Mouse (Mus musculus): Measurements from ENCODE around the gene Zfp1. TPM values are rescaled to one million over a fixed set of nuclear protein-coding genes. Genes with fewer than 3 reads are reported as not detected.

Zfp1 gene
- polyA plus RNA-seq, 1 experiment from 2014 or later = 23.9 TPM

DNA sequence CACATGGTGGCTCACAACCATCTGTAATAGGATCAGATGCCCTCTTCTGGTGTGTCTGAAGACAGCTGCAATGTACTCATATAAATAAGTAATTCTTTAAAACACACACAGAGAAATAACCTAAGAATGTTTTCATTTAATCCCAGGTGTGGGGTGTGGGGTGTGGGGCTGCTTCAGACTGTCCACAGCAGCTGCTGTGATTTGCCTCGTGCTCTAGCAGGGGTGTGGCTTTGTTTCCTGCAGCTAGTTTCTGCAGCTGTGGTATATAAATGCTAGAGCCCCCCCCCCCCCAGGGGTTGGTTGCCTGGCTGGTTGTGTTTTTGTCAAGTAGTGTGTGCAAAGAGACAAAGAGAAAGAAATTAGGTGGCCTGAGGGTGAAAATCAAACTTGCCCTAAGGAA is 55.8 kb downstream of the Zfp1 start:
- H3K27me3 ChIP-seq = no peaks in the 10 kb centered on the region
- in situ Hi-C loops (cut with MboI; ENCODE audit: low pct_unique_long_range_greater_than_20kb) = no loop called here
- TF ChIP-seq CTCF (IDR thresholded peaks at IDR 0.05) = no peak
- ATAC-seq (no peak), DNase-seq (ENCODE audit: low read depth, low spot score) (no peak)
- CTCF ChIA-PET = interaction anchor here (2.0 kb wide), 1 partner anchor 125 kb away, joined by 5 read pairs; no protein-coding TSS in a partner anchor
- POLR2A ChIA-PET = no interaction called here

DNA sequence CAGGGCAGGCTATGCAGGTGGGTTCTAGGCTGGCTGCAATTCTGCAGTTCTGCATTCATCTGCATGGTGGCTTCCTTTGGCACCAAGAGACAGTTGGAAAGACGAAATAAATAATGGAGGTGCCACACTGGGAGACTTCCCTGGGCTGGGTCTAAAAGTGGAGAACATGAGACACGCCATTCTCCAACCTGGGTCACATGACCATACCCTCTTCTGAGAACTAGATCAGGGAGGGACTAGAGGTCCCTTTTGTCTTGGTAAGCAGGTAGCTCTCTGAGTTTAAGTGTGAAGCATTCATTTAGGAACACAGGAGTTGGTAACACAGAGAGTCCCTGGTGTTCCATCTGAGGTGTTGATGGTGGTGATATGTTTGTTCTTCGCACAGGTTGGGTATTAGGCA is 57.0 kb downstream of the Zfp1 start:
- POLR2A ChIA-PET = no interaction called here
- CTCF ChIA-PET = interaction anchor here (2.0 kb wide), 1 partner anchor 124 kb away, joined by 5 read pairs; no protein-coding TSS in a partner anchor
- ATAC-seq (no peak), DNase-seq (ENCODE audit: low read depth, low spot score) (no peak)
- no peaks in the 10 kb centered on the region for H3K27me3 ChIP-seq
- no peak for TF ChIP-seq CTCF (IDR thresholded peaks at IDR 0.05)
- in situ Hi-C loops (cut with MboI; ENCODE audit: low pct_unique_long_range_greater_than_20kb) = no loop called here

DNA sequence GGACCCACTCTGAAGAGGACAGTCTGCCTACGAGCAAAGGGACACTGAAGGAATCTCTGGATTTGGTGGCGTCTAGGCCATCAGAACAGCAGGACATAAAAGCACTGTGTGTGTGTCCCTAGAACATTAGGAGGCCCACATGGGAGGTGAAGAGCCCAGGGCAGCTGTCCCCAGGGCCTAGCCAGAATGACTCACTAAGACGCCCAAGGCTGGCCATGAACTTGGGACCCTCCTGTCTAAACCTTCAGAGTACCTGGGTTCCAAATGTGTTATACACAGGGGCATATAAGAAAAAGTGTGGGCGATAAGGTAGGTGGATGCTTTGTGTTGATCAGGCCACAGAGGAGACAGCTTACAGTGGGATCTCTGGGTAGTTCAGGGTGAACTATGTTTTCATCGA is 57.5 kb downstream of the Zfp1 start:
- ChIA-PET POLR2A (no interaction called here), CTCF (interaction anchor here (1.2 to 1.5 kb wide), 2 partner anchors 9 to 15 kb away, joined by 3 to 8 read pairs; partner anchors contain the start of gene Ctrb1)
- no peak for TF ChIP-seq CTCF (IDR thresholded peaks at IDR 0.05)
- DNase-seq (ENCODE audit: low read depth, low spot score) = no peak
- no peak for ATAC-seq
- in situ Hi-C loops (cut with MboI; ENCODE audit: low pct_unique_long_range_greater_than_20kb) = no loop called here
- H3K27me3 ChIP-seq = no peaks in the 10 kb centered on the region

DNA sequence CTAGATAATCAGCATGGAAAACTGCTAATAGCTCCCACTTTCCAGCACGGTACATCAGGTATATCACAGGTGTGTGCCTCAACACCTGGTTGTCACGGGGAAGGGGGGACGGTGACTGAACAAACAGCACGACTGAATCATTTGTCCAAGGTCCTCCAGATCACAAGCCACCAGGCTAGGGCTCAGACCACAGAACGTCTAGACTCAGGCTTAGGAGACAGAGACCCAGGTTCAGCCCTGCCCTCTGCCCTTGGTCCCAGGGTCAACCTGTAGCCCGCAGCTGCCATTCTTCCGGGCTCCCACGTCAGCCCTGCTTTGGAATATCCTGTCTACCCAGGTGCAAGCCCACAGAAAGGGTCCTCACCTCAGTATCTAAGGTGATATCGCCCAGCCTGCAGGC is 58.2 kb downstream of the Zfp1 start:
- ChIA-PET POLR2A (no interaction called here), CTCF (interaction anchor here (1.2 to 1.5 kb wide), 2 partner anchors 9 to 16 kb away, joined by 3 to 8 read pairs; partner anchors contain the start of gene Ctrb1)
- H3K27me3 ChIP-seq = no peaks in the 10 kb centered on the region
- in situ Hi-C loops (cut with MboI; ENCODE audit: low pct_unique_long_range_greater_than_20kb) = no loop called here
- DNase-seq (ENCODE audit: low read depth, low spot score) = no peak
- no peak for ATAC-seq
- TF ChIP-seq CTCF (IDR thresholded peaks at IDR 0.05) = no peak

DNA sequence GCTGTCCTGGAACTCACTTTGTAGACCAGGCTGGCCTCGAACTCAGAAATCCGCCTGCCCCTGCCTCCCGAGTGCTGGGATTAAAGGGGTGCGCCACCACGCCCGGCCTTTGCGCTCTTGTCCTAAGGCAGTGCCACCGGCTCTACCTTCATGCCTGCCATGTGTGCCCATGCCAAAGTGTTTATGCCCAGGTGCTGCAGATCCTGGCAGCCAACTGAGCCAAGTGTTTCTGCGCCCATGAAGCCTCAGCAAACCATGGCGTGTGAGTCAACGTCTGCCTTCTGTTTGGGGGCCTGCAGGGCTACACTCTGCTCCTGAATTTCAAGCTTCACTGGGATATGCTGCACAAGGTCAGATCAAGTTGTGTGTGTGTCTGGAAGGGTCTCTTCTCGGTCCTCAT is 61.4 kb downstream of the Zfp1 start:
- in situ Hi-C loops (cut with MboI; ENCODE audit: low pct_unique_long_range_greater_than_20kb) = no loop called here
- DNase-seq (ENCODE audit: low read depth, low spot score) = no peak
- TF ChIP-seq CTCF (IDR thresholded peaks at IDR 0.05) = no peak
- H3K27me3 ChIP-seq = no peaks in the 10 kb centered on the region
- no peak for ATAC-seq
- ChIA-PET CTCF (interaction anchor here (1.3 to 2.4 kb wide), 2 partner anchors 12 to 31 kb away, joined by 3 to 6 read pairs; no protein-coding TSS in a partner anchor), POLR2A (interaction anchor here (0.9 kb wide), 1 partner anchor 41 kb away, joined by 3 read pairs; no protein-coding TSS in a partner anchor)

DNA sequence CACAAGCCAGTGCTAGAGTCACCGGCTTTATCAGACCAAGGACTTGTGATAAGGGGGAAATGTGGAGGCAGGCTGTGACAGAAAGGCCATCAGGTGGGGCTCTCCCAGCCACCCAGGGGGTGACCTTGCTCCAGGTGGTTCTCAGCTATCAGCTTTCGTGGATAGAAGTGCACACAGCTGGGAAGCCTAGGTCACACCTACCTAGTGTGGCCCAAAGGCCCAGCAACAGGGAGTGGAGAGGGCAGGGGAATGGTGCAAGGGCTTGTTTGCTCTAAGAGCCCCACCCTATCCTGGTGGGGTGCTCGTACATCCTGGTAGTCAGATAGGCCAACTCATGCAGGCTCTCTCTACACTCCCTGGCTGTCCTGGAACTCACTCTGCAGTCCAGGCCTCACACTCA is 62.0 kb downstream of the Zfp1 start:
- in situ Hi-C loops (cut with MboI; ENCODE audit: low pct_unique_long_range_greater_than_20kb) = loop anchor here (5.0 kb wide), 1 partner anchor 42 kb away; no protein-coding TSS in a partner anchor
- POLR2A ChIA-PET = no interaction called here
- ATAC-seq (no peak), DNase-seq (ENCODE audit: low read depth, low spot score) (no peak)
- no peaks in the 10 kb centered on the region for H3K27me3 ChIP-seq
- CTCF ChIA-PET = interaction anchor here (1.3 to 2.4 kb wide), 2 partner anchors 12 to 30 kb away, joined by 3 to 6 read pairs; no protein-coding TSS in a partner anchor
- TF ChIP-seq CTCF (IDR thresholded peaks at IDR 0.05) = no peak

DNA sequence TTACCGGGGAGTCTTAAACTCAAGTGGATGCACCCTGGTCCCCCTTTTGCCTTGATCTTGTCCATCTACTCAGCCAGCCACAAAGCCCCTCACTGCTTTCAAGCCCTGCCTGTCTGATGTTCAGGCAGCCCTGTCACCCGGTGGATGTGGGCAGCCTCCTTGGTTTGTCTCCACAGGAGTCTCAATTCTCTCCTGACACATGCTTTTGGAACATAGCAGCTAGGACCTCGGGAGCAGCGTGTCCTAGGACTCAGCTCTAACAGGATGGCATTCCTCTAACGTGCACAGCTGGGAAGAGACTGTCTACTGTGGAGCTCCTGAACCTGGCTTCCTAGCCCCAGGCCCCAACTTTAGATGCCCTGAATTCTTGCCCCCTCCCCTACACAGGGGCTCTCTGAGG is 62.5 kb downstream of the Zfp1 start:
- no peak for TF ChIP-seq CTCF (IDR thresholded peaks at IDR 0.05)
- POLR2A ChIA-PET = no interaction called here
- CTCF ChIA-PET = interaction anchor here (2.4 kb wide), 1 partner anchor 30 kb away, joined by 6 read pairs; no protein-coding TSS in a partner anchor
- no peaks in the 10 kb centered on the region for H3K27me3 ChIP-seq
- DNase-seq (ENCODE audit: low read depth, low spot score) = no peak
- no peak for ATAC-seq
- in situ Hi-C loops (cut with MboI; ENCODE audit: low pct_unique_long_range_greater_than_20kb) = loop anchor here (5.0 kb wide), 1 partner anchor 42 kb away; no protein-coding TSS in a partner anchor

DNA sequence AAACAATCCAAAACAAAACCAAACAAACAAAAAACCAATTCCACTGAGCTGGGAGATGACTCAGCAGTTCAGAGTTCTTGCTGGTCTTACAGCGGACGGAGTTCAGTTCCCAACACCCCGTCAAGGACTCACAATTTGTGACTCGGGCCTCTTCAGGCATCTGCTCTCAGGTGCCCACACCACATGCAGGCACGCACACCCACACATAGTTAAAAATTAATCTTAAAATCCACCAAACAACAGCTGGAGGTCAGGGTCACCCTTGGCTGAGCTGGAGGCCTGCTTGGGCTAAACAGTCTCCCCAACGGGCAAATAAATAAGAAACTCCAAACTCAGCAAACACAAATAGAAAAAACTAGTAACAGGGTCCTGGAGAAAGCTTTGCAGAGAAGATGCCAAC is 65.1 kb downstream of the Zfp1 start:
- in situ Hi-C loops (cut with MboI; ENCODE audit: low pct_unique_long_range_greater_than_20kb) = loop anchor here (5.0 kb wide), 1 partner anchor 39 kb away; no protein-coding TSS in a partner anchor
- POLR2A ChIA-PET = interaction anchor here (0.7 to 0.9 kb wide), 3 partner anchors 23 to 71 kb away, joined by 3 read pairs; no protein-coding TSS in a partner anchor
- no peaks in the 10 kb centered on the region for H3K27me3 ChIP-seq
- peak; percentile 73 for DNase-seq (ENCODE audit: low read depth, low spot score)
- no peak for TF ChIP-seq CTCF (IDR thresholded peaks at IDR 0.05)
- CTCF ChIA-PET = interaction anchor here (0.9 to 5.4 kb wide), 6 partner anchors 9 to 126 kb away, joined by 3 to 31 read pairs (median 3); no protein-coding TSS in a partner anchor
- peak; percentile 37 for ATAC-seq

DNA sequence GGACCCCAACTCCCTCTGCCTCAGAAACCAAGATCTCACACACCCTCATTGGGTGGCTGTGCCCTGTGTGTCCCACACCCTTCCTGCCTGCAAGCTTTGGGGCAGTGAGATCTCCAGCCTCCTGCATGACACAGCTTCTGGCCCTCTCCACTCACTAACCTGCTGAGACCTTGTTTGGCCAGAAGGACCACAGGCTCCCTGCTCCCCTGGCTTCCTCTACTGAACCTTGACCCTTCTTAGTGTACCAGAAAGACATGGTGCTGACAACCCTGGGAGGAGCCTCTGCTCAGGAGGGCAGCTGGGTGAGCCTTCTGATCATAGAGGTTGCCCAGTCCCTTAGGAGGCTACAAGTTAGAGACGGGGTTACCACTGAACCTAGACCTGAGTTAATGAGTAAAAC is 66.0 kb downstream of the Zfp1 start:
- no peak for TF ChIP-seq CTCF (IDR thresholded peaks at IDR 0.05)
- no peak for DNase-seq (ENCODE audit: low read depth, low spot score)
- ChIA-PET POLR2A (interaction anchor here (0.9 to 2.9 kb wide), 3 partner anchors 22 to 70 kb away, joined by 3 to 11 read pairs (median 6); no protein-coding TSS in a partner anchor), CTCF (interaction anchor here (0.7 to 5.4 kb wide), 7 partner anchors 9 to 125 kb away, joined by 3 to 31 read pairs (median 3); no protein-coding TSS in a partner anchor)
- peak; percentile 10 for ATAC-seq
- no peaks in the 10 kb centered on the region for H3K27me3 ChIP-seq
- in situ Hi-C loops (cut with MboI; ENCODE audit: low pct_unique_long_range_greater_than_20kb) = loop anchor here (5.0 kb wide), 1 partner anchor 38 kb away; no protein-coding TSS in a partner anchor

DNA sequence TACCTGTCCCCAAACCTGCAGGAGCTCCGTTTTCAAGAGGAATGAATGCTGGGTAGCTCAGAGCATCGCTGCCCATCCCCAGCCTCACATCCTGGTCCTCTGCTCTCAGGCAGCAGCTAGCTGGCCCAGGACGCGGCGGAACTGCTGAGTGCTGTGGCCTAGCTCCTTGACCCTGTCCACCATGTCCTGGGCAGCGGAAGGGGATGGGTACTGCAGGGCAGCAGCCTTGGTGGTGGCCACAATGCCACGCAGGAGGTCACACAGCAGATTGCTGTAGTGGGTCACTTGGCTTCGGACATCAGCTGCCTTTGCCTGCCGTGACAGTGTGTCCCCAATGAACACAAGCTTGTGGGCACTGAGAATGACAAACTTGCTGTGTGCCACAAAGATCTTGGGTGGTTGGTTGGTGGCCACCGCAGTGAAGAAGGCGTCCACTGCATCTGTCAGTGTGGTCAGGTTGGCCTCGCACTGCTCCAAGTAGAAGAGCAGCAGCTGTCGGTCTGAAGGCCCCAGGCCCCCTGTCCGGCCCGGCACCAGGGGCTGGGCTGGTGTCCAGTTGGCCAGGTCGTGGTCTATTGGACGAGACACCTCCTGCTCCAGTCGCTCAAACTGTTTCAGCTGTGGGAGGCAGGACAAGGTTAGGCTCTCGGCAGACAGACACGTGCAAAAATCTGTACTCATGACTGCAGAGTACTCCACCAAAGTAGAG is 67.7 kb downstream of the Zfp1 start:
- DNase-seq (ENCODE audit: low read depth, low spot score) (no peak), ATAC-seq (no peak)
- ChIA-PET CTCF (interaction anchor here (1.4 to 5.4 kb wide), 5 partner anchors 17 to 29 kb away, joined by 4 to 31 read pairs (median 7); no protein-coding TSS in a partner anchor), POLR2A (interaction anchor here (1.9 to 2.9 kb wide), 2 partner anchors 20 to 23 kb away, joined by 6 to 11 read pairs; no protein-coding TSS in a partner anchor)
- TF ChIP-seq CTCF (IDR thresholded peaks at IDR 0.05) = no peak
- in situ Hi-C loops (cut with MboI; ENCODE audit: low pct_unique_long_range_greater_than_20kb) = no loop called here
- H3K27me3 ChIP-seq = no peaks in the 10 kb centered on the region
